Mouse (Mus musculus): Measurements from ENCODE around the gene Mkrn1.
"Not testable (repeated sequence)": the region's sequence is repeated elsewhere in the genome, so short reads cannot be mapped to it uniquely, and the experiment has no call there.

Gene Mkrn1

GRCm38 (mm10) chr6:39419851-39420721 lies at the start of gene Mkrn1:
Gene Mkrn1 (minus strand): TSS chr6:39420462.
- DNase-seq (ENCODE audit: low spot score in 2 of 2), result peak; percentile 87 to 91

DNA sequence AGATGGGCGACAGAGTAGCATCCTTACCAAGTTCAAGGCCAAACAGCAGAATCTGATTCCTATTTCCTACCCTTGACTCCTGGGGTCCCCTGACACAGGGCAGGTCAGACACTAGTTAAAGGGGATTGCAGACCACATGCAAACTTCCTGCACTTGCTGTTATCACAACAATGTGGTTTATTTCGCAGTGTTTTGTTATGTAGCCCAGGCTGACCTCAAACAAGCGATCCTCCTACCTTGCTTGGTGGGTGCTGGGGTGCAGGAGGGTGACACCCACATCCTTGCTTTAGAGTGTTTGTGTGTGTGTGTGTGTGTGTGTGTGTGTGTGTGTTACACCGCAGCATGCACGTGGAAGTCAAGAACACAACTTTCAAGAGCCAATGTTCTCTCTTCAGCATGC lies 49.2 kb upstream of the Mkrn1 start:
- DNase-seq (ENCODE audit: low spot score in 2 of 2), result no peak

- DNase-seq (ENCODE audit: low spot score in 2 of 2), result peak; percentile 62 to 87
These were observed 42.6 kb upstream of the Mkrn1 start for GRCm38 (mm10) chr6:39462621-39463538.

GRCm38 (mm10) chr6:39460040-39460439 lies 39.8 kb upstream of the Mkrn1 start:
- peak in 1 of 2 experiments; percentile 73 for DNase-seq (ENCODE audit: low spot score in 2 of 2)

DNA sequence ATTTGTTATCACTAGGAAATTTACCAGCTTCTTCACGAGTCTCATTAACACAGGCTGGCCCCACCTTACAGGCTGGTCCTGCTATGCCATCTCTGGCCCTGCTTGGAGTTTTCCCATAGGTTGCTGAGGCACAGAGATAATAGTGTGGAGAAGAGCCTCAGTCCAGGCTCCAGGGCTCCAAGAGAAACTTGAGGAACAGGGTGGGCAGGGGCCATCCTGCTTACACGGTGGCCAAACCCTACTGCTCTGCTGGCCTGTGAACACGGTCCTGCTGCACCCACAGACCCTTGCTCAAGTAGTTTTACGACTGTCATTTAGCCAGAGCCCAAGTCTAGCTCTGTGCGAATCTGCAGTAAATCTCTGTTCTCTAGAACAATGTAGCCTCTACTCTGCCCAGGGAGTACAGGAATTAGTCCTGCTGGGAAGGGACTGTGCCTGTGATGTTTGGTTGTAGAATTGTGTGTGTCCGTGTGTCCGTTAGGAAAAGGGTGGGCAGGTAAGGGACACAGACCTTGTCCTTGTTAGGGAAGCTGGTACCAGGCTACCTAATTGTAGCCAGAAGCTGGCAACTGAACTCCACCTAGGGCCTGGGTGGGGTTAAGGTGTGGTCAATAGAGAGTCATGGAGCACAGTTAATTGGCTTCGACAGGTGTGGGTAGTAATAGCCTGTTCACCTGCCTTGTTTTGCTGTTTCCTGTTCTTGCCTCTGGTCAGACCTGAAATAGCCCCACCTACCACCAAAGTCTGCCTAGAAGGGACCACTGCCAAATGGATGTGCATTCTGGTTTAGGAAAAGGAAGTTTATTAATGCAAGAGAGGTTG lies 35.3 kb upstream of the Mkrn1 start:
- DNase-seq (ENCODE audit: low spot score in 2 of 2), result no peak

GRCm38 (mm10) chr6:39454616-39455015 lies 34.4 kb upstream of the Mkrn1 start:
- no peak for DNase-seq (ENCODE audit: low spot score in 2 of 2)

DNA sequence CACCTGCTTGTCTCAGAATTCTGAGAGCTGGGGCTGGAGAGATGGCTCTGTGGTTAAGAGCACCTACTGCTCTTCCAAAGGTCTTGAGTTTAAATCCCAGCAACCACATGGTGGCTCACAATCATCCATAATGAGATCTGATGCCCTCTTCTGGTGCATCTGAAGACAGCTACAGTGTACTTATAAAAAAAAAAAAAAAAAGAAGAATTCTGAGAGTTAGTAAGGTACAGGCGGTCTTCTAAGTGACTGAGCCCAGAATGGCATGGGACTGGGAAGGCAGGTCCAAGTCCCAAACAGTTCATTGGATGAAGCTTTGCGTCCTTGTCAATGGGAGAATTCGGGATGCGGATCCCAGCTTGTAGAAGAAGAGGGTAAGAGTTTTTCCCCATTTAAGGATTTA lies 33.3 kb upstream of the Mkrn1 start:
- no peak for DNase-seq (ENCODE audit: low spot score in 2 of 2)

DNA sequence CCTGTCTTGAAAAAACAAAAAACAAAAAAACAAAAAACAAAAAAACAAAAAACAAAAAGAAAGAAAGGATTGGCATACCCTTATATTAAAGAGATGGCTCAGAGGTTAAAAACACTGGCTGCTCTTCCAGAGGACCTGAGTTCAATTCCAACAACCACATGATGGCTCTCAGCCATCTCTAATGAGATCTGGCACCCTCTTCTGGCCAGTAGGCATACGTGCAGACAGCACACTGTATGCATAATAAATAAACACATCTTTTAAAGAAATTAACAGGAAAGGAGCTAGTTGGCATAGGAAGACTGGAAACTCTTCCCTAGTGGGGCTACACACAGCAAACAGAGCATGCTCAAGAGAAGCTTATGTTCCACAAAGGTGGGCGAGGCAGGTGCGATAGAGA lies 30.8 kb upstream of the Mkrn1 start:
- peak in 1 of 2 experiments; percentile 36 for DNase-seq (ENCODE audit: low spot score in 2 of 2)

DNA sequence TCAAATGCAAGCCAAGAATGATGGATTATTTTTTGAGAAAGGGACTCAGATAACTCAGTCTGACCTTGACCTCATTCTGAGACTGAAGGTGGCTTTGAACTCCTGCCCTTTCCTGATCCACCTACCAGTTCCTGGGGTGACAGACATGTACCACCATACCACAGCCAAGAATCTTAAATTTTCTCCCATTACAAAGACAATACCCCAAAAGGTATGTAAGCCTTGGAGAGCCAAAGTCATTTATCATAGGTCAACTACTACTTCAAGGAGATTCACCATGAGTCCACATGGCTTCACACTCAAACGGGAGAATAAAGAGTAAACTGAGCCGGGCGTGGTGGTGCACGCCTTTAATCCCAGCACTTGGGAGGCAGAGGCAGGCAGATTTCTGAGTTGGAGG lies 30.3 kb upstream of the Mkrn1 start:
- DNase-seq (ENCODE audit: low spot score in 2 of 2), result no peak

- DNase-seq (ENCODE audit: low spot score in 2 of 2), result no peak
These were observed 27.3 kb upstream of the Mkrn1 start for GRCm38 (mm10) chr6:39447429-39448185.

DNA sequence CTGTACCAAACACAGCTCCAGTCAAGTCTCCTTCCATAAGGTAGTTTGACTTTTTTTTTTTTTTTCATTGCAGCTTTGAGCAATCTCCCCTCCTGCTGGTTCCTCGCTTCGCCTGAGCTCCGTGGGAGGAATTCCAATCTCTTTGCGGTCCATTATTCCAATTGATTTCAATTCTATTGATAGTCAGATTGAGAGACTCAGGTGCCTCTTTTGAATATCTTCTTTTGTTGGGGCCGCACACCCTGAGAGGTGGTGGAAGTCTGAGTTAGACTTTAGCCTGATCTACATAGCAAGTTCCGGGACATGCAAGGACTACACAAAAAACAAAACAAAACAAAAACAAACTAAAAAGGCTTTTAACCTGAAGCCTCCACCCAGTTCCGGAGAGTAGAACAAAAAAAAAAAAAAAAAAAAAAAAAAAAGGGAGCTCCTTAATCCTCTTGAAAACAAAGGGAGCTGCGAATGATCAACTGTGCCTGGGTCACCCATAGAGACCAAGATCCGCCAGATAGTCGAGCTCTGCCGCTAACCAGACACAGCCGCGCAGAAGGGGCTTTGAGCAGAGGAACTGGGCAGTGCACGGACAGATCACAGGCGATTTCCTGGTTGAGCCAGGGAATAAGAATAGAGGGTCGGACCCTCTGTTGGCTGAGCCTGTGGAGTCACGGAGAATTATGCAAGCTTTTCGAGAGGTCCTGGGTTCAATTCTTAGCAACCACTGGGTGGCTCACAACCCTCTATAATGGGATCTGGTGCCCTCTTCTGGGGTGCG lies 25.7 kb upstream of the Mkrn1 start:
- DNase-seq (ENCODE audit: low spot score in 2 of 2), result no peak

- DNase-seq (ENCODE audit: low spot score in 2 of 2), result no peak
These were observed 22.6 kb upstream of the Mkrn1 start for GRCm38 (mm10) chr6:39442786-39443287.

GRCm38 (mm10) chr6:39440207-39440606 lies 19.9 kb upstream of the Mkrn1 start:
- DNase-seq (ENCODE audit: low spot score in 2 of 2), result no peak

DNA sequence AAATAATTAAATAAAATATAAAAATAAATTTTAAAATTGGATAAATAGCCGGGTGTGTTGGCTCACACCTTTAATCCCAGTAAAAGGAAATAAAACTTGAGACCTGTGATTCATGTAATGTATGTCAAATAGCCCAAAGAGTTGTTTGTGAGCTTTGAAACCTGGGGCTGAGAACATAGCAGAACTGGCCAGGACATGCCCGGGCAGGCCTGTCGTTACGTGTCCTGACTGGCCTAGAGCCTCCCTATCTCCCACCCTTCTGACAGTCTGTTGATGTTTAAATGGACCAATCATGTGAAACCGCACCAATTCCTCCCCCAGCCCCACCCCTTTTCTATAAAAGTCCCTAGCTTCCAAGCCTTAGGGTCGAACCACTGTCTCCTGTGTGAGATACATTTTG lies 17.3 kb upstream of the Mkrn1 start:
- not testable (repeated sequence) for DNase-seq (ENCODE audit: low spot score in 2 of 2)

DNA sequence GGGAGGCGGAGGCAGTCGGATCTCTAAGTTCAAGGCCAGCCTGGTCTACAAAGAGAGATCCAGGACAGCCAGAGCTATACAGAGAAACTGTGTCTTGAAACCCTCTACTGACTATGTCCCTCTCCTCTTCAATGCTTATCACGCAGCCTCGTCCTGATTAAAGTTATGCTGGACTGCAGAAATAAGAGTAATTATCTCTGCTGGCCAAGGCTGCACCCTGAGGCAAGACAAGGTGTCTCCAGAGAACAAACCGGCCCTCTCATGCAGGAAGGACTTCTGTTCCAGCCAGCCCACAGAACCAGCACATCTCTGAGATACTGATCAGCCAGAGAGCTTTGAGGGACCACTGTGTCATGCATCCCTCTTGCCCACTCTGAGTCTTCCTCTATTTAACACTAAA lies 15.6 kb upstream of the Mkrn1 start:
- DNase-seq (ENCODE audit: low spot score in 2 of 2), result no peak

- DNase-seq (ENCODE audit: low spot score in 2 of 2), result no peak
These were observed 14.7 kb upstream of the Mkrn1 start for GRCm38 (mm10) chr6:39434886-39435492.

DNA sequence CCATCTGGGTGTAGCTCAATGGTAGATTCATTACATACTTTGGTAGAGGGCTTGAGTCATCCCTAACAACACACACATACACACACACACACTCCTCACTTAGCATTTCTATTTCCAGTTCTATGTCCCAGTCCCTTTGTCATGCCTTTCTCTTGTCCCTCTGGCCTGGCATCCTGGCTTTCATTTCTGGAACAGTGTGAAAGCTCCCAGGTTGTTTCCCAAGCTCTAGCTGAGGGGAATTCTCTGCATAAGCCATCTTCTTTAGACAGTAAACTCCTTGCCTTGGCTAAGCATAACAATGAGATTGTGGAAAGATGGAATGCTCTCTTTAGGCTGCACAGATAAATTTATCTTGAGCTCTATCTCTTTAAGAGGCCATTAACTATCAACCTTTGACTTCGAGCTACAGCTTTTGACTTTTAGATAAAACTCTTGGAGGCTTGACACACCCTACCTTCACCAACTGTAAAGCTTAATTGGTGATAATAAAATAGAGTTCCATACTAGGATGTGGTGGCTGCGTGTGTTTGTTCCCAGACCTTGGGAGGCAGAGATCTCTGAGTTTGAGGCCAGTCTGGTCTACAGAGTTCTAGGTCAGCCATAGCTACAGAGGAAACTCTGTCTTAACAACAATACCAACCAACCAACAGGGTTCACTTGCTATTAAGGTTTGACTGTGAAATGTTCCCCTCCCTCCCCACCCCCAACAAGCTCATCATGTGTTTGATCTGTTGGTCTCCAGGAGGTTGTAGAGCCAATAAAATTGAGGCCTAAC lies 14.0 kb upstream of the Mkrn1 start:
- no peak for DNase-seq (ENCODE audit: low spot score in 2 of 2)

DNA sequence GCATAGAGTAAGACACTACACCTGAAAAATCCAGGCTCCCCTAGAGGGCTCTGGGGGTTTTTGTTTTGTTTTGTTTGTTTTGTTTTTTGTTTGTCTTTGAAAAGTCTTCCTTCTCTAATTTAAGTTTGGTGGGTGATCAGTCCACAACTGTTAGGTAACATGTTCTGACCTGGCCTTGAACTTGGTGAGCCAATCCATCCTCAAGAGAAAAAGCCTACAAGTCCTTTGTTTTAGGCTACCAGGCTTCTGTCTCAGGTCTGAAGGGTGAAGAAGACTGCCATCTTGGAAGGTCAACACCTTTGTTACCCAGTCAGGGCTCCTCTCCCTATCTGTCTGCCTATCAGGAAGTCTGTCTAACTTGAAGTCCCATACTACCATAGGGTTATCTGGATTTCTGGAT lies 13.4 kb upstream of the Mkrn1 start:
- no peak for DNase-seq (ENCODE audit: low spot score in 2 of 2)

GRCm38 (mm10) chr6:39433174-39433573 lies 12.9 kb upstream of the Mkrn1 start:
- DNase-seq (ENCODE audit: low spot score in 2 of 2), result no peak

All from spleen, postnatal 10 days (tissue).